Mouse (Mus musculus) kidney, adult 2 months (tissue): ENCODE data around the gene Thnsl2.

Experiments used
- CTCF ChIP-seq: fragments of 200-500 bp; conservative IDR thresholded peaks from 2 replicates; pipeline ENCODE4 v1.5.1; 2011; ENCODE audit warnings: low read depth, mild to moderate bottlenecking, control low read depth, low read length, moderate library complexity, mixed read lengths; ENCODE audit not compliant: insufficient read depth, insufficient read length
- POLR2A ChIP-seq: fragments of 200-500 bp; IDR thresholded peaks from one replicate; pipeline ENCODE4 v1.6.1; 2011; ENCODE audit warnings: low read depth, low read length, control low read depth

GRCm38 (mm10) chr6:71119577-71120254, 24.5 kb downstream of the Thnsl2 start:
- TF ChIP-seq CTCF: no peak
- no peak for TF ChIP-seq POLR2A
